Mouse (Mus musculus) heart, postnatal 4 days (tissue): Measurements from ENCODE around the gene Klf5. TPM values are rescaled to one million over a fixed set of nuclear protein-coding genes. Genes with fewer than 3 reads are reported as not detected.

ENCODE experiments used
- total RNA-seq, 2 experiments: library from RNA; stranded (reverse); gene quantifications; 2 replicates each; pipeline ENCODE4 v1.2.3; 2021

Klf5 gene
- total RNA-seq, 2 experiments from 2014 or later = 1.5 to 1.7 TPM

Other genes starting within 250 kb of the Klf5 start
- gene Pibf1, start 199.3 kb upstream of the Klf5 start, total RNA-seq = 1 to 10 TPM; 8.5 to 9.3 TPM
- 10 to 100 TPM; 25.9 to 27.4 TPM for gene Dis3, start 198.9 kb upstream of the Klf5 start, total RNA-seq